Mouse (Mus musculus): ENCODE results near the gene Usp15. TPM values are rescaled to one million over a fixed set of nuclear protein-coding genes. Genes with fewer than 3 reads are reported as not detected.
A peak's percentile ranks its signal among the peaks of the same experiment; 100 is the strongest.

Gene Usp15
- total RNA-seq, 1 experiment from 2014 or later, result 240 TPM

- ATAC-seq (replicated peaks in 1 of 2; ENCODE audit: insufficient read depth in 1 of 2, low FRiP score in 2 of 2, low TSS enrichment in 1 of 2, low read depth in 1 of 2, poor library complexity in 2 of 2, severe bottlenecking in 2 of 2), result no peak
Observed at GRCm38 (mm10) chr10:123131487-123131886, 65.3 kb downstream of the Usp15 start.

- ATAC-seq (replicated peaks in 1 of 2; ENCODE audit: insufficient read depth in 1 of 2, low FRiP score in 2 of 2, low TSS enrichment in 1 of 2, low read depth in 1 of 2, poor library complexity in 2 of 2, severe bottlenecking in 2 of 2), result no peak
Observed at GRCm38 (mm10) chr10:123120666-123121392, 76.0 kb downstream of the Usp15 start.

GRCm38 (mm10) chr10:123116861-123117260, 79.9 kb downstream of the Usp15 start:
- ATAC-seq (replicated peaks in 1 of 2; ENCODE audit: insufficient read depth in 1 of 2, low FRiP score in 2 of 2, low TSS enrichment in 1 of 2, low read depth in 1 of 2, poor library complexity in 2 of 2, severe bottlenecking in 2 of 2), result no peak

GRCm38 (mm10) chr10:123113466-123113865, 83.3 kb downstream of the Usp15 start:
- ATAC-seq (replicated peaks in 1 of 2; ENCODE audit: insufficient read depth in 1 of 2, low FRiP score in 2 of 2, low TSS enrichment in 1 of 2, low read depth in 1 of 2, poor library complexity in 2 of 2, severe bottlenecking in 2 of 2), result no peak

- no peak for ATAC-seq (replicated peaks in 1 of 2; ENCODE audit: insufficient read depth in 1 of 2, low FRiP score in 2 of 2, low TSS enrichment in 1 of 2, low read depth in 1 of 2, poor library complexity in 2 of 2, severe bottlenecking in 2 of 2)
Observed at GRCm38 (mm10) chr10:123112787-123113168, 84.0 kb downstream of the Usp15 start.

- no peak for ATAC-seq (replicated peaks in 1 of 2; ENCODE audit: insufficient read depth in 1 of 2, low FRiP score in 2 of 2, low TSS enrichment in 1 of 2, low read depth in 1 of 2, poor library complexity in 2 of 2, severe bottlenecking in 2 of 2)
Observed at GRCm38 (mm10) chr10:123112056-123112786, 84.6 kb downstream of the Usp15 start.

GRCm38 (mm10) chr10:123110548-123110947, 86.2 kb downstream of the Usp15 start:
- no peak for ATAC-seq (replicated peaks in 1 of 2; ENCODE audit: insufficient read depth in 1 of 2, low FRiP score in 2 of 2, low TSS enrichment in 1 of 2, low read depth in 1 of 2, poor library complexity in 2 of 2, severe bottlenecking in 2 of 2)

GRCm38 (mm10) chr10:123108527-123108926, 88.3 kb downstream of the Usp15 start:
- no peak for ATAC-seq (replicated peaks in 1 of 2; ENCODE audit: insufficient read depth in 1 of 2, low FRiP score in 2 of 2, low TSS enrichment in 1 of 2, low read depth in 1 of 2, poor library complexity in 2 of 2, severe bottlenecking in 2 of 2)

- no peak for ATAC-seq (replicated peaks in 1 of 2; ENCODE audit: insufficient read depth in 1 of 2, low FRiP score in 2 of 2, low TSS enrichment in 1 of 2, low read depth in 1 of 2, poor library complexity in 2 of 2, severe bottlenecking in 2 of 2)
Observed at GRCm38 (mm10) chr10:123108121-123108520, 88.7 kb downstream of the Usp15 start.

GRCm38 (mm10) chr10:123101303-123101702, 95.5 kb downstream of the Usp15 start:
- peak in 1 of 2 experiments; percentile 27; a peak in 2 of 4 replicates for ATAC-seq (replicated peaks in 1 of 2; ENCODE audit: insufficient read depth in 1 of 2, low FRiP score in 2 of 2, low TSS enrichment in 1 of 2, low read depth in 1 of 2, poor library complexity in 2 of 2, severe bottlenecking in 2 of 2)

- no peak for ATAC-seq (replicated peaks in 1 of 2; ENCODE audit: insufficient read depth in 1 of 2, low FRiP score in 2 of 2, low TSS enrichment in 1 of 2, low read depth in 1 of 2, poor library complexity in 2 of 2, severe bottlenecking in 2 of 2)
Observed at GRCm38 (mm10) chr10:123100584-123100983, 96.2 kb downstream of the Usp15 start.

GRCm38 (mm10) chr10:123094504-123094903, 102.3 kb downstream of the Usp15 start:
- ATAC-seq (replicated peaks in 1 of 2; ENCODE audit: insufficient read depth in 1 of 2, low FRiP score in 2 of 2, low TSS enrichment in 1 of 2, low read depth in 1 of 2, poor library complexity in 2 of 2, severe bottlenecking in 2 of 2), result no peak

- no peak for ATAC-seq (replicated peaks in 1 of 2; ENCODE audit: insufficient read depth in 1 of 2, low FRiP score in 2 of 2, low TSS enrichment in 1 of 2, low read depth in 1 of 2, poor library complexity in 2 of 2, severe bottlenecking in 2 of 2)
Observed at GRCm38 (mm10) chr10:123092577-123092976, 104.2 kb downstream of the Usp15 start.

GRCm38 (mm10) chr10:123091737-123092136, 105.1 kb downstream of the Usp15 start:
- ATAC-seq (replicated peaks in 1 of 2; ENCODE audit: insufficient read depth in 1 of 2, low FRiP score in 2 of 2, low TSS enrichment in 1 of 2, low read depth in 1 of 2, poor library complexity in 2 of 2, severe bottlenecking in 2 of 2), result peak; percentile 86 to 93

GRCm38 (mm10) chr10:123089425-123089930, 107.3 kb downstream of the Usp15 start:
- ATAC-seq (replicated peaks in 1 of 2; ENCODE audit: insufficient read depth in 1 of 2, low FRiP score in 2 of 2, low TSS enrichment in 1 of 2, low read depth in 1 of 2, poor library complexity in 2 of 2, severe bottlenecking in 2 of 2), result no peak

- ATAC-seq (replicated peaks in 1 of 2; ENCODE audit: insufficient read depth in 1 of 2, low FRiP score in 2 of 2, low TSS enrichment in 1 of 2, low read depth in 1 of 2, poor library complexity in 2 of 2, severe bottlenecking in 2 of 2), result no peak
Observed at GRCm38 (mm10) chr10:123086847-123087246, 109.9 kb downstream of the Usp15 start.

- peak; percentile 87 to 93 for ATAC-seq (replicated peaks in 1 of 2; ENCODE audit: insufficient read depth in 1 of 2, low FRiP score in 2 of 2, low TSS enrichment in 1 of 2, low read depth in 1 of 2, poor library complexity in 2 of 2, severe bottlenecking in 2 of 2)
Observed at GRCm38 (mm10) chr10:123084900-123085641, 111.7 kb downstream of the Usp15 start.

- no peak for ATAC-seq (replicated peaks in 1 of 2; ENCODE audit: insufficient read depth in 1 of 2, low FRiP score in 2 of 2, low TSS enrichment in 1 of 2, low read depth in 1 of 2, poor library complexity in 2 of 2, severe bottlenecking in 2 of 2)
Observed at GRCm38 (mm10) chr10:123084307-123084706, 112.5 kb downstream of the Usp15 start.
